Mouse (Mus musculus): ENCODE measurements around the gene Rhbg. TPM values are rescaled to one million over a fixed set of nuclear protein-coding genes. Genes with fewer than 3 reads are reported as not detected.

The Rhbg gene
- total RNA-seq, 2 experiments from 2014 or later: not detected

GRCm38 (mm10) chr3:88214197-88214938 is 40.1 kb downstream of the Rhbg start:
- ATAC-seq (replicated peaks; ENCODE audit: low FRiP score, low TSS enrichment, poor library complexity, severe bottlenecking): no peak

DNA sequence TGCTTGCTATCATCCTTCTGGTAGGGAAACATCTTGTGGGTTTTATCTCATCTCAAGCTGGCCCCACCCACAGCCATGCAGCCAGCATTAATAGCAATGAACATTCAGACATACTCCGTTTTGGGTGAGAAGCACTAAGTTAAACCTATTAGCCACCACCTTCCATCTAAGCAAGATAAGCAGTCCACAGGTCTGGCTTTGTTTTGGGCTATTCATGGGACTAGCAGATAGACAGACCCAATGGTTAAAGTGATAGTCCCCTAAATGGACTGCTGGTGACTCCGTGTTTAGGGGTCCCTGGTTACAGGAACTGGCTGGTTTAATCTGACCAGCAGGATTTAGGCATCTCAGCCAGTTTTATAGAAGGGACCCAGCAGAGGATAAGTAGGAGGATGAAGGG is 41.5 kb downstream of the Rhbg start:
- peak; percentile 52 for ATAC-seq (replicated peaks; ENCODE audit: low FRiP score, low TSS enrichment, poor library complexity, severe bottlenecking)

DNA sequence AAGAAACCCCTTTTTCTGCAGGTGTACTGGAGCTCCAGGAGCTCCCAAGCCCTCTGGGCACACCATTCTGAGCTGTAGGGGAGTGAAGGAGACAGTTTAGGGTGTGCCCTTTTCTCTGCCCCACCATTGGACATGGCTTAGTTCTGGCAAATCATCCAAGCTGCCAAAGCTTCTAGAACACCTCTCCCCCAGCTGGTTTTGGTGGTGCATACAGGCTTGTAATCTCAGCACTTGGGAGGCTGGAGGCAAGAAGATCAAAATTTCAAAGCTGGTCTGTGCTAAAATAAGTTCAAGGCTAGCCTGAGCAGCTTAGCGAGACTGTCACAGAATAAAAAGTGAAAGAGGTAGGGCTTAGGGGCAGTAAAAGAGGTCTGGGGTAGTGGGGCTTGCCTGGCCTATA is 42.2 kb downstream of the Rhbg start:
- ATAC-seq (replicated peaks; ENCODE audit: low FRiP score, low TSS enrichment, poor library complexity, severe bottlenecking): no peak

DNA sequence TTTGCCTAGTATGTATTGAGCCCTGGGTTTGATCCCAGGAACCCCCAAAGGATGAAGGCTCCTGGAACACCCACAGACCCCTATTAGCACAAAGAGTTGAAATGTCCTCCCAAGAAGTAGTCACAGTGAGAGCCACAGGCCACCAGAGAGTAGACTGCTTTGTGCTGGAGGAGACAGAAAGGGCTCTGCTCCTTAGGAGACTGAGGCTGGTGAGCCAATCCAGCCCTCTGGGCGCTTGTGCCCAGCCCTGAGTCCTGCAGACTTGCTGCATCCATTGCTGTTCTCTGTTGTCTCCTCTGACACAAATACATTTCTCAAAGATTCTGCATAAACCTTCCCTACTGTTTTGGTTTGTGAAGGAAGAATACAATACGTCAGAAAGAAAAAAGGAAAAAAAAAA is 43.6 kb downstream of the Rhbg start:
- ATAC-seq (replicated peaks; ENCODE audit: low FRiP score, low TSS enrichment, poor library complexity, severe bottlenecking): no peak

DNA sequence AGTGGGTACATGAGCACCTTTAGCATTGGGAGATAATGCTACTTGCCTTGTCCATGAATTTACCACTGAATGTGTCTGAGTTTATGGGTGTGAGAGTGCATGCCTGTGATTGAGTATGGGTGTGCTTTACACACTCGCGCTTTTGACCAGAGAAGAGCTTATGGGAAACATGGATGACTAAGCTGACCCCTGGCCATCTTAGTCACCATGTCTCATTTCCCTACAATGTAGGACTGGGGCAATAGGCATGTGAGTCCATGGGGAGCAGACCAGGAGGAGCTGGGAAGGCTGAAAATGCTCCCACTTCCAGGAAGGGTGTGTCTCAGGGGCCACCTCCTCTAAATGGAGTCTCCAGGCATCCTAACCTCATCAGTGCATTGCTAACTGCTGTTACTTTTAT is 44.4 kb downstream of the Rhbg start:
- ATAC-seq (replicated peaks; ENCODE audit: low FRiP score, low TSS enrichment, poor library complexity, severe bottlenecking): no peak

DNA sequence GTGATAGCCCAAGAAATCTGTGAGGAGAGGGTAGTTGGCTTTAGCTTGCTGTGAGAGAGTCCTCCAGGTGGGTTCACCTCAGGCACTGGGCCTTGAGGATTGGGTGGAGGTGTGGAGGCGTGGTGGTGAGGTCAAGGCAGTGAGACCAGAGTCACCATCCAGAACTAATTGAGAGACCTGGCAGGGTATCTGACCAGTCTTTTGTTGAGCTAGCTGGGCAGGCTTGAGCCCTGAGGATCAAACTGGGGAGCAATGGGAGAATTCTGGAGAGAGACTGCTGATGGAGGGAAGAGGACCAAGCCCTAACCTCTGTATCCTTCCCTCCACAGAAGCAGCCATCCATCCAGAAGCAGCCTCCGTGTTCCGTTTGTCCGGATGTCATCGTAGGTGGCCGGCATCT is 45.2 kb downstream of the Rhbg start:
- no peak for ATAC-seq (replicated peaks; ENCODE audit: low FRiP score, low TSS enrichment, poor library complexity, severe bottlenecking)

DNA sequence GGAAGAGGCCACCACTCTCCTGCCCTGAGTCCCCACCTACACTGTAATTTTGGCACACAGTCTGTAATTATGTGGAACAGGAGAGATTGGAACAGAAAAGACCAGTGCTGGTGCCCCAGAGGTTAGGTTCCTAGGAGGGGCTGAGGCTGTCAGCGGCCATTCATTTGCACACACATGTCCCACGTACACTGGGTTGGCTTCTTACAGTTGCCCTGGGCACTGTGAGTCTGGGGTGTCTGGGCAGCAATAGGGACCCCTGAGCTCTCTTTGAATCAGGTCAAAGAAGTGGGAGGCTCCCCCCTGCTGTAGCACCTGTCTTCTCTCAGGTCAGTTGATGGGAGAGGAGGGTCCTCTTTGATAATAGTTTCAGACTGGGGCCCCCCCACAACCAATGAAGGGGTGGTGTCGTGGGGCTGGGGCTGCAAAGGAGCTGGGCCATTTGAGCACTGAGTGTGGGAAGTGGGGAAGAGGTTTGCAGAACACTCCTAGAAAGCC is 46.2 kb downstream of the Rhbg start:
- ATAC-seq (replicated peaks; ENCODE audit: low FRiP score, low TSS enrichment, poor library complexity, severe bottlenecking): no peak

DNA sequence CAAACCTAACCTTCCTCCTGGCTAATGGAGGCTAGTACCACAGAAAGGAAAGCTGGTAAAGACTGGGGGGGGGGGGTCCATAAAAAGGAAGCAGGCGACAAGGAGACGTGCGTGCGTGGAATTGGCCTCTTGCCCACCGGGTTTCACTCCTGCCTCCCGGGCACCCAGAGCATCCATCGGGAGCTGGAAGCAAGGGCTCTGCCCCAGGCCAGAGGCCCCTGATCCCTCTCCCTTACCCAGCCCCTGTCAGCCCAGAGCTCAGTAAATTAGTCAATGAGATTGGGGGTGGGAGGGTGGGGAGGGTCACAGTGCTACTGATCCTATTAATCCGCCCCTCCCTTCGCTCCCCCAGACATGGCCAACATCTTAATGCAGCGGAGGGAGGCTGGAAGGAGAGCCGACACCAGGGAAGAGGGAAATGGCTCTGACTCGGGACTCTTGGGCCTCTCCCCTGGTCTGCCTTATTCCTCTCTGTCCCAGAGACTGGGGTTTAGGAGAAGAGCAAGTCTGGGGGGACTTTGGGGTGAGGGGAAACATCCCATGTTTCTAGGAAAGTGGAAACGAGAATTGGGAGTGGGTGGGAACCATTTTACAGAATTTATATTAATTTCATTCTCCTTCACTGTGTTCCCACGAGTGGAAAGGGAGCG is 46.9 kb downstream of the Rhbg start:
- ATAC-seq (replicated peaks; ENCODE audit: low FRiP score, low TSS enrichment, poor library complexity, severe bottlenecking): no peak

GRCm38 (mm10) chr3:88206901-88207371 is 47.6 kb downstream of the Rhbg start:
- no peak for ATAC-seq (replicated peaks; ENCODE audit: low FRiP score, low TSS enrichment, poor library complexity, severe bottlenecking)

DNA sequence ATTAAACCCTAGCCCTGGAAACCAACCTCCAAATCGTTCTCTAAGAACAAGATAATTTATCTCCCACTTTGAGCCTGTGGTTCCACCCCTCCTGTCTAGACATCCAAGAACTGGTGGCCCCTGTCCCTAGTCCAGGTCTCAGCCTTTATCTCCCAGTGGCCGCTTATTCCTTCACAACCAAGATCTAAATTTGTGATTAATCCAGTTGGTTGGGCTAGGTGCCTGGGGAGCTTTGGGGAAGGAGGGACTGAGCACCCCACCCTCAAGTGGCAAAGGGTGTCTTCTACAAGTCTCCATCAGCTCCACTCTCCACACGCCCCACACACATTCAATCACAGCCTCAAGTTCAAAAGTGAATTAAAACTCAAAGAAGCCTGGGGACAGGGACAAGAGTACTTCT is 48.0 kb downstream of the Rhbg start:
- ATAC-seq (replicated peaks; ENCODE audit: low FRiP score, low TSS enrichment, poor library complexity, severe bottlenecking): no peak

DNA sequence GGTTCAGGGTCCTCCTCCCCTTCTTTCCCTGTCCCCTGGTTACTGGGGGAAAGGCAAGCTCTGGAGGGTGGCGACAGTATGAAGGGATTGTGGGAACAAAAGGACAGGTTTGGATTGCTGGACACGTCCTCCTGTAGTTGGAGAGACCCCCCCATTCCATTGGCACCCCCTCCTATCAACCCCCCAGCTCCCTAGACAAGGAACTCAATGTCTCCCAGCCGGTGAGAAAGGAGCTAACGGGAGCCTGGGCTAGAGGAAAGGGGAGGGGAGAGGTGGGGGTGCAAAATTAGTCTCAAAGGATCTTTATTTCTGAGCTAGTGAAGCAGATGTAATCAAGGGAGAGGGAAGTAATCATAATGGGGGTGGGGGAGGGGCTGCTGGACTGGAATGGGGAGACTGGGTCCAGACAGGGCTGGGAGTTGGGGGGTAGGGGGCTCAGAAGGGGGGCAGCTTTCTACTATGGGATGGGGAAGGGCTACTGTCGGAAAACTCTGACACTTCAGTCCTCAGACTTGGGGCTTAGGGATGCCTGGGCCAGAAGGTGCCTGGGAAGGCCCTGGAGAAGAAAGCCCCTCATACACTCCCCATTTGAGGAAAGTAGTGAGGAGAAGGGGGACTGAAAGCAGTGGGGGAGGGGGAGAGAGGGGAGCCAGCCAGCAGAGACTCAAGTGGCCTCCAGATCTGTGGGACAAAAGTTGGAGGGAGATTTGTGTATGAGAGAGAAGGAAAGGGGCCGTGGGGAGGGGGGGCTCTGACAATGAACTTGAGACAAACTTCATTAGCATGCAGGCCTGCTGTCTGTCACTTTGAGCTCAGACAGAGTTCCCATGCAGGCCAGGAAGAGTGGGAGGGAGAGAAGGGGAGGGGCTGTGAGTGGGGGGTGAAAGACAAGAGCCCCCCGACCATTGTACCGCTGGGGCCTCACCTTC is 48.7 kb downstream of the Rhbg start:
- ATAC-seq (replicated peaks; ENCODE audit: low FRiP score, low TSS enrichment, poor library complexity, severe bottlenecking): no peak

DNA sequence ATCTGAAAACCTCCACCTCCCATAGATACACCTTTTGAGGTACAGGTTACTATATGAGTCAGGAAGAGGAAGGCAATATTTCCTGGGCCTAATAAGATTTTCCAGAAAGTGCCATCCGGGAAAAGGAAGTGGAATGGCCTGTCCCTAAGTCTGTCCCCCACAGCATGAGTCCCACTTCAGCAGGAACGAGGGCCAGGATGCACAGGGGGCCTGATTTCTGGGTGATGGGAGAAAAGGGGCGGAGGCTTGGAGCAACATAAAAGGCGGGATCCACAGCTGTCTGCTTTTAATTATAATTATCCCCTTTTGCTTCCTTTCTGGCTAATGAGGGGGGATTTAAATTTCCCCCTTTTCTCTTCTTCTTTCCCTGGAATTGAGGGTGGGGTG is 49.3 kb downstream of the Rhbg start:
- no peak for ATAC-seq (replicated peaks; ENCODE audit: low FRiP score, low TSS enrichment, poor library complexity, severe bottlenecking)

DNA sequence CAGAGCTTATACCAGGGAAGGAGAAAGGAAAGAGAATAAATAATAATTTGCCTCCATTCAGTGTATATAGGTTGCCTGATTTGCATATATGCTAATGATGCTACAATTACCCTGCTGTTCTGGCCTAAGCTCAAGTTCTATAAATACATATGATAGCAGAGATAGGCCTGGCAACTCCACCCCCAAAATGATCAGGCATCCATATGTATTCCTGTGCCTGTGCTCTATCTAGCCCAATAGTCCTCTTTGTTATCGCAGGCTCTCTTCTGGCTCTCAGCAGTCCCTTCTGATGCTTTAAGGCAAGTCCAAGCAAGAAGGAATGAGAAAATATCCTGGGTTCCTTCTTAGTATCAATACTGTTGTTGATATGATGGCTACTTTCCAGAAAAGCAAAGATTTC is 49.8 kb downstream of the Rhbg start:
- no peak for ATAC-seq (replicated peaks; ENCODE audit: low FRiP score, low TSS enrichment, poor library complexity, severe bottlenecking)

- no peak for ATAC-seq (replicated peaks; ENCODE audit: low FRiP score, low TSS enrichment, poor library complexity, severe bottlenecking)
Observed at GRCm38 (mm10) chr3:88203999-88204700, 50.4 kb downstream of the Rhbg start.

DNA sequence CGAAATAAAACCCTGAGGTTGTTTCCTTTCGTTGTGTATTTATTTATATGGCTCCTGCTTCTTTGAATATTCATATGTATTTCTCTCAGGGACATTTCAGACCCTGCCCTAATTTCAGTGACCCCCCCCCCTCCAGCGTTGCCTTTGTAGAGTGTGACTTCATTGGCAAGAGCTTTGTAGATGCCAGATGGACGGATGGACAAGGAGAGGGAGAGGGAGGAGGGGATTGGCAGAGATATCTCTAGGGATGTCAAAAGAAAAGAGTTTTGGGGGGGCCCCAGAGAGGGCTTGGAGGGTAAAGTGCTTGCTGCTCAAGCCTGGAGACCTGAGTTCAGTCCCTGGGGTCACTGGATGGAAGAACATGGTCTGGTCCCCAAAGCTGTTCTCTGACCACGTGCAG is 51.1 kb downstream of the Rhbg start:
- ATAC-seq (replicated peaks; ENCODE audit: low FRiP score, low TSS enrichment, poor library complexity, severe bottlenecking): no peak

DNA sequence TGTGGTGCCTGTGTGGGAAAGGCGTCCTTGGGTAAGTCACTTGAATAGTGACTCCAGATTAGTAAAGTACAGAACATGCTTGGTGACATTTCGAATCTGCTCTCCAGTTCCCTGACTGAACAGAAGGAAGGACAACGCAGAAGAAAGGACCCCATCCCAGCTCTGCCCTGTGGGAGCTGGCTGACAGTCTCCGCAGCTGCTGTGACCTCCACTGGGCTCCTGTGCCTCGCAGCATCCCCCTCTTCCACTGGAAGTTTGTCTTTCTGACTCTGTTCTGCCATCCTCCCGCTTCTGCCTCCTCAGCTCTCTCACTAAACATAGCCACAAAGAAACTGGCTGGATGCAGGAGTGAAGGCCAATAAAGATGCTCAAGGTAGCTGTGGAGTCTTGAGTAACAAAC is 51.5 kb downstream of the Rhbg start:
- no peak for ATAC-seq (replicated peaks; ENCODE audit: low FRiP score, low TSS enrichment, poor library complexity, severe bottlenecking)

DNA sequence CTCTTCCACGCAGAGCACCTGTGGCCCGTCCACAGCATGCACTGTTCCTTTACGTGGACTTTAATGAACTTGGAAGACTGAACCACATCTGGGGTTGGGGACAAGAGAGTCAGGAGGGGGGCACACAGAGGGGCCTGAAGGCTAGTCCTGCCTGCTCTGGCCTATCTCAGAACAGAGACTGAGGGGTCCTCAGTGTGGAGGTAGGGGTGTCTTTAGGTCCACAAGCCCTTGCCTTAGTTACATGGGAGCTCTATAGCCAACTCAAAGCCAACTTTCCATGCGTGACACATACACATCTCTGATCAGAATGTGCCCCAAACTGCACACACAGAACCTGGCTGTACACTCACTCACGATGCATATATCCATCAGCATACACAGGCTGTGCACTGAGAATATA is 52.9 kb downstream of the Rhbg start:
- no peak for ATAC-seq (replicated peaks; ENCODE audit: low FRiP score, low TSS enrichment, poor library complexity, severe bottlenecking)

DNA sequence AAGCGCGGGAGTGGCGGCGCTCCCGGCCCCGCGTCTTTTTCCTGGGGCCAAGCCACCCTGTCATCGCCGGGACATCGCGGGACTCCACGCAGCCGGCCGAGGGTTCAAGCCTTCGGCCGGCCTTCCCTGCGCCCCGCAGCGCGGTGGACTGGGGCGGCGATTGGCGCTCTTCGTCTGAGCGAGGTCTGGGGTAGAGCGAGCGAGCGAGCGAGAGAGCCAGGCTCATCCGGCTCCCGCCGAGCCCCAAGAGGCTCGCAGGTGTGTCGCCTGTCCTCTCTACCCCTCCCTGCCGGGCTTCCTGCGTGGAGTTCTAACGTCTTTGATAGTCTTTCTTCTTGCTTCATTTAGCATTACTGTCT is 53.6 kb downstream of the Rhbg start:
- no peak for ATAC-seq (replicated peaks; ENCODE audit: low FRiP score, low TSS enrichment, poor library complexity, severe bottlenecking)

GRCm38 (mm10) chr3:88200161-88200971 is 54.1 kb downstream of the Rhbg start:
- ATAC-seq (replicated peaks; ENCODE audit: low FRiP score, low TSS enrichment, poor library complexity, severe bottlenecking): no peak

Measured in megakaryocyte-erythroid progenitor cell, adult 5-6 weeks (primary cell).